Mouse (Mus musculus): Measurements from ENCODE around the gene Map2k1.
"Not testable (repeated sequence)": the region's sequence is repeated elsewhere in the genome, so short reads cannot be mapped to it uniquely, and the experiment has no call there.

The Map2k1 gene

DNA sequence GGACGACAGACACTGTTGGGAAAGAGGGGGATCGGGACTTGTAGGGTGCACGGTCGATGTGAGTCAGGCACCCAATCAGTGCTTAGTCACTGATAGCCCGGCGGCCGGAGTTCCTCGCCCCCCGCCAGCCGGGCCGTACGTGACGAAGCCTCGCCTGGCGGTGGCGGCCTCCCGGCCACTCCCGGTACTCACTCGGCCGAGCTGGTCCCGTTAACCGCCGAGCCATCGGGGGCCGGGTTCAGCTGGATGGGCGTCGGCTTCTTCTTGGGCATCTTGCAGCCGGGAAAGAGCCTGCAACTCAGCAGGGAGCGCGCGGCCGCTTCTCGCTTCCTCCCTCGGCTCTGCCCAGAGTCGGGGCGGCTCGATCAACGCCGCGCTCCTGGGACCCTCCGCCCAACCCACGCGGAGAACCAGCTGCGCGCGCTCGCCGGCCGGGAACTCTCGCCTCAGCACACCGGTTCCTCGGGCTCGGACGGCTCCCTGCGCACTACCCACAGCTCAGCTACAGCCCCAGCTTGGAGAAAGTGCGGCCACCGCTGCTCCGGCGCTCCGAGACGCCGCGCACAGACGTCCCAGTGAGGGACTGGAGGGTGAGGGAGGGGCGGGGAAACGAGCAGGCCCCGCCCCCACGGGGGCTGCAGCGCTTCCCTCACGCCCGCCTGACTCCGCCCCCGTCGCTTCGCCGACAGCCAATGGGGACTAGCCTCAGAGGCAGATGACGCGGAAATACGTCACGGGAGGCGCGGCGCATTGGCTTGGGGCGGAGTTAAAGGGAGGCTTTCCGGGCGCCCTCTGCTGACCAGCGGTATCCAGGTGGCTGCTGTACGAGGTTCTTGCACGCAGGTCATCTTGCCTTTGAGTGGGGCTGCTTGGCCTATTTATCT lies at the start of gene Map2k1:
Gene Map2k1 (minus strand): TSS at position 611 of the 884 bp plus-strand sequence.
- DNase-seq (ENCODE audit: low read depth, low spot score): peak; percentile 99

- not testable (repeated sequence) for DNase-seq (ENCODE audit: low read depth, low spot score)
Measured at GRCm38 (mm10) chr9:64303086-64303485, 49.7 kb upstream of the Map2k1 start.

DNA sequence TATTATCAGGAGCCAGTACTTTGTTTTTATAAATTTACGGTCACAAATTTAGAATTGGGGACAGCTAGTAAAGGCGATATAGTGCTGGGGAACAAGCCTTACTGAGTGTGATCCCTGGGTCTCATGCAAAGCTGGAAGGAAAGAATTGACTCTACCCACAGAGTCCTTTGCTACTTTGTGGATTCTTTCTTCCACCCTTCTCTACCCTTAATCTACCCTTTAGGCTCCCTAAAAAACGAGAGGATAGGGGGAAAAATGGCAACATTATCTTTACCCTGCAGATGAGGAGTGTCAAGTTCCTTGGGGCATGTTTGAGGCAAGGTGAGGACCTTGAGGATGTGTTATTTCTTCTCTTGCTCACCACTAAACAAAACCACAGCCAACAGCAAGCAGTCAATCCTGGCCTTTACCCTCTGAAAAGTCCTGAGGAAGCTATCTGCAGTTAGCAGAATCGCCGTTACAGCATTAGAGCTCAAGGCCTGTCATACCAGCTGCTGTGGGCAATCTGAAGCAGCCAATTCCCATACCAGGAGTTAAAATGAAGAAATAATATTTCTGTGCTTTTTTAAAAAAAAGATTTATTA lies 29.1 kb upstream of the Map2k1 start:
- no peak for DNase-seq (ENCODE audit: low read depth, low spot score)

- no peak for DNase-seq (ENCODE audit: low read depth, low spot score)
Measured at GRCm38 (mm10) chr9:64281781-64282178, 28.3 kb upstream of the Map2k1 start.

- peak; percentile 96 for DNase-seq (ENCODE audit: low read depth, low spot score)
Measured at GRCm38 (mm10) chr9:64281105-64281780, 27.8 kb upstream of the Map2k1 start, which contains the start of gene Tipin. Gene Tipin (plus strand): TSS chr9:64281581.

GRCm38 (mm10) chr9:64278665-64279310 lies 25.4 kb upstream of the Map2k1 start:
- no peak for DNase-seq (ENCODE audit: low read depth, low spot score)

DNA sequence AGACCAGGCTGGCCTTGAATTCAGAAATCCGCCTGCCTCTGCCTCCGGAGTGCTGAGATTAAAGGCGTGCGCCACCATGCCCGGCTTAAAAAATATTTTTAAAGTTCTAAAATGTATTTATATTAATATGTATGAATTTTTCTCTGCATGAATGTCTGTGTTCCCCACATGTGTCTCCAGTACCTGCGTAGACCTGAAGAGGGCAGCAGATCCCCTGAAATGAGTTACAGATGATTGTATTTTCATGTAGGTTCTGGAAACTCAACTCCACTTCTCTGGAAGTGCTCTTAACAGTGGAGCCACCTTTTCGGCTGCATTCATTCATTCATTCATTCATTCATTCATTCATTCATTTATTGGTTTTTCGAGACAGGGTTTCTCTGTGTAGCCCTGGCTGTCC lies 24.3 kb upstream of the Map2k1 start:
- peak; percentile 78 for DNase-seq (ENCODE audit: low read depth, low spot score)

DNA sequence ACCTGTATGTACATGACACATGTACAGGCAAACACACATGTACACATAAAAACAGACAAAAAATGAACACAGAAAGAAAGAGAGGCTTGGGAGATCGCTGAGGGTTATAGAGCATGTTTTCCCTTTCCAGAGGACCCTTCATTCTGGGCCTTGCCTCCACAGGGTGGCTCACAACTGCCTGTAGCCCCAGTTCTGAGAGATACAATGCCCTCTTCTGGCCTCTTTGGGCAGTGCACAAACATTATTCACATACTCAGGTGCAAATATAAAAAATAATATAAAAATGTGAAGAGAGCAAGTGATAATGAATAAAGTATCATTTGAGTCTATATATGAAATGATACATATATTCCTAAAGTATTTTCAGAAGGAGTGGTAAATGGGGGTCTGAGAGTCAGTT lies 21.5 kb upstream of the Map2k1 start:
- DNase-seq (ENCODE audit: low read depth, low spot score): peak; percentile 33

GRCm38 (mm10) chr9:64274291-64274690 lies 20.9 kb upstream of the Map2k1 start:
- DNase-seq (ENCODE audit: low read depth, low spot score): no peak

- no peak for DNase-seq (ENCODE audit: low read depth, low spot score)
Measured at GRCm38 (mm10) chr9:64273757-64274156, 20.3 kb upstream of the Map2k1 start.

- peak; percentile 56 for DNase-seq (ENCODE audit: low read depth, low spot score)
Measured at GRCm38 (mm10) chr9:64272611-64273010, 19.2 kb upstream of the Map2k1 start.

DNA sequence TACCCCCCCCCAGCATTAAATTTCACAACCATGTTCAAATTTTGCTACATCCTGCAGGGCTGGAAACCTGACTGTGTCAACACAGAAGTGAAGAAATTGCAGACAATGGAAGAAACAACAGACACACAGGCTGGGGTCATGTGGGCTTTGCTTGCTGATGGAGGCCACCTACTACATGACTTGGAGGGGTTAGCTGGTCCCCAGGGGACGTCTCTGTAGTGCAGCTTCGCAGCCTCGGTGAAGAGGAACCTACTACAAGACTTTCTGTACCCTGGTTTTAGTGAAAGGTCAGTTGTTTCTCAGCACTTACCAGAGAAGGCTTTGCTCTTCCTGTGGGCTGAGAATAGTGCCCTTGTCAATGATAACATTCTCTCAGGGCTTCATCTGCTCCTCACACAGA lies 17.8 kb upstream of the Map2k1 start:
- DNase-seq (ENCODE audit: low read depth, low spot score): no peak

- DNase-seq (ENCODE audit: low read depth, low spot score): not testable (repeated sequence)
Measured at GRCm38 (mm10) chr9:64268836-64269235, 15.4 kb upstream of the Map2k1 start.

DNA sequence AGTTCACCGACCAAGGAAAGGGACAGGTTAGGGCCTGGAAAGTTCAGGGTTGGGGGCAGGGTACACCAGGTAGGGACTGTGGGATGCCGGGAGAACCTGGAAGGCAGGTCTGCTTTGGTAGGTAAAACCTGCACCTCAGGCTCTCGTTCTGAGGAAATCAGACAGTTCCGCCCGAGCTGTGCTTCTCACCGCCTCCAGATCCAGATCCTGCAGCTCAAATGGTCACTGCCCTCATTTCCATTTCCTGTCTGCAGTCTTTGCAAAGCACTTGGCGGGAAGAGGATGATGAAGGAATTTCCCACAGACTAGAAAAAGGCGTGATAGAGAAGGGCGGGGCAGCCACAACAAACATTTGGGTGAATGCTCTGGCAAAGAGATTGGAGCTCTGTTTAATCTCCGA lies 14.8 kb upstream of the Map2k1 start:
- no peak for DNase-seq (ENCODE audit: low read depth, low spot score)

DNA sequence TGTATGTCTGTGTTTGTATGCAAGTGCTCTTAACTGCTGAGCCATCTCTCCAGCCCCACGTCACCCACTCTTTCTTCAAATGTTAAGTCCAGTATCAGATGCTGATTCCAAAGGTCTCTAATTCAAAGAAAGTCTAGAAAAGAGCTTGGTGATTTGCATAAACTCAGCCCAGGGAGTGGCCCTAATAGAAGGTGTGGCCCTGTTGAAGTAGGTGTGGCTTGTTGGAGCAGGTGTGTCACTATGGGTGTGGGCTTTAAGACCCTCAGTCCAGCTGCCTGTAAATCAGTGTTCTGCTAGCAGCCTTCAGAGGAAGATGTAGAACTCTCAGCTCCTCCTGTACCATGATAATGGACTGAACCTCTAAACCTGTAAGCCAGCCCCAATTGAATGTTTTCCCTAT lies 13.8 kb upstream of the Map2k1 start:
- no peak for DNase-seq (ENCODE audit: low read depth, low spot score)

DNA sequence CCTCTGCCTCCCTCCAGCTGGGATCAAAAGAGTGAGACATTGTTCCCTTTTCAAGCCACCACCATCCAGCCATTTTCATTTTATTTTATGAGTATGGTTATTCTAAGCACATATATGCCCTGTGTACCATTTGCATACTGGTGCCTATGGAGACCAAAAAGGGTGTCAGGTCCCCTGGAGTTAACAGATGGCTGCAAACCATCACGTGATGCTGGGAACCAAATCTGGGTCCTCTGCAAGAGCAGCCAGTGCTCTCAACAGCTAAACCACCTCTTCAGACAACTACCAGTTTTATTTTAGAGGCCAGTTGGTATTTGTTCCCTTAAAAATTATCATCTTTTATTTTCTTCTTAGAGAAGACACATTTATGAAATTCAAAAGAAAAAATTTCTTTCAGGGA lies 11.4 kb upstream of the Map2k1 start:
- DNase-seq (ENCODE audit: low read depth, low spot score): no peak

- no peak for DNase-seq (ENCODE audit: low read depth, low spot score)
Measured at GRCm38 (mm10) chr9:64261023-64261422, 7.6 kb upstream of the Map2k1 start.

DNA sequence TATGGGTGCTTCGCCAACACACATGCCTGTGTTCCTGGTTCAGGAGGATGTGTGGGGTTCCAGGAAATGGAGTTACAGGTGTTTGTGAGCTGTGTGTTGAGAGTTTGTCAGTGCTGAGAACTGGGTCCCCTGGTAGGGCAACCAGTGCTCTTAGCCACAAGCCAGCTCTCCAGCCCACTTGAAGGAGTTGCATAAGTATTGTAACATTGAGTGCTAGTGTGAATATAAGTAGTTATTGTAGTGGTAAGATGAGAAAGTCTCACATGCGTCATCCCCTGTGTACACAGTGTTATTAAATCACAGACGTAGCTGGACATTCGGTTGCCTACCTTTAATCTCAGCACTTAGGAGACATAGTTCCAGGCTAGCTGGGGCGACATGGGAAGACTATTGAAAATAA lies 6.5 kb upstream of the Map2k1 start:
- no peak for DNase-seq (ENCODE audit: low read depth, low spot score)

DNA sequence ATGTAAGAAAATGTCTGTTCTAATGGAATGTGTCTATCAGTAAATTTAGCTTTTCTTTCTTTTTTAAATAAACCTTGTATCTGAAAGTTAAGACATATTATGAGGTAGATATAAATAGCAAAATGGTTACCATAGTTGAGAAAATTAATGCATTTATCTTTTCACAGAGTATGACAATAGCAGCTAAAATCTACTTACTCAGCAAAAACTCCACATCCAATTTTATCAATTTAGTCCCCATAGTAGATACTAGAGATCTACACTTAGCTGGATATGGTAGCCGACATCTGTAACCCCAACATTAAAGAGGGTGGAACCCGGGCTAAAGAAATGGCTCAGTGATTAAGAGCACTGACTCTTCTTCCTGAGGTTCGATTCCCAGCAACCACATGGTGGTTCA lies 2.8 kb upstream of the Map2k1 start:
- no peak for DNase-seq (ENCODE audit: low read depth, low spot score)

- no peak for DNase-seq (ENCODE audit: low read depth, low spot score)
Measured at GRCm38 (mm10) chr9:64255422-64255821, 2.0 kb upstream of the Map2k1 start.

DNA sequence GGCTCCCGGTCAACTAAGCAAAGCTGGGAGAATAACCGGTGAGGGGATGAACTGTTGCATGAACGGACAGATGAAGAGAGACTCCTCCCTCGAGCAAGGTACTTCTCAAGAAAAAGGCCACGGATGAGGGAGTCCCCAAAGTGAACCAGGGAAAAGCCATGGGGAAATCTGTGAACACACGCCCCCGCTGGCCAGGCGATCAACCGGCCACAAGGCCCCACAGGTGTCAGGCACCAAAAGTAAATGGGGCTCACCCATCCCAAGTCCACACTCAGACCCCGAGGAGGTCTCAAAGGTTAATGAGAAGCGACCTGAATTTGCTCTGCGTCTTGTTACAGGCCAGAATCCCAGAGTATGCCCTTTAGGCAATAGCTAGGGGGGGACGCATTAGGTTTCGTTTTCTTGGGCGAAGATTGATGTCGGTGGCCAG lies 825 bp downstream of the Map2k1 start:
- no peak for DNase-seq (ENCODE audit: low read depth, low spot score)
